Mouse (Mus musculus): ENCODE data around the gene Gm20388.

- TF ChIP-seq CTCF (IDR thresholded peaks at IDR 0.05; ENCODE audit: borderline replicate concordance, extremely low read depth, insufficient read depth, insufficient read length) = no peak
- no peak for TF ChIP-seq POLR2A (IDR thresholded peaks at IDR 0.05; ENCODE audit: borderline replicate concordance, extremely low read depth, insufficient read depth, insufficient read length, poor library complexity, severe bottlenecking)
These were observed 3045.4 kb downstream of the Gm20388 start for GRCm38 (mm10) chr8:122955997-122956396.

Data from brain, embryonic 14.5 days (tissue).